Mouse (Mus musculus) megakaryocyte, embryonic 14.5 days (primary cell): ENCODE data around the gene Oxa1l. TPM values are rescaled to one million over a fixed set of nuclear protein-coding genes. Genes with fewer than 3 reads are reported as not detected.
A peak's percentile ranks its signal among the peaks of the same experiment; 100 is the strongest.

ENCODE experiments used
- H3K27me3 ChIP-seq: replicated peaks from 2 replicates; pipeline ENCODE3; 2012; ENCODE audit warnings: inconsistent platforms
- H3K36me3 ChIP-seq: replicated peaks from 2 replicates; pipeline ENCODE3; 2012; ENCODE audit warnings: low read length, inconsistent platforms, mixed read lengths
- H3K4me1 ChIP-seq: 2 replicates; pipeline ENCODE4 v1.6.1; 2012; ENCODE audit warnings: inconsistent platforms
- H3K4me3 ChIP-seq: replicated peaks from 2 replicates; pipeline ENCODE3; 2012; ENCODE audit warnings: moderate library complexity, mild to moderate bottlenecking, inconsistent platforms
- H3K9me3 ChIP-seq: 2 replicates; pipeline ENCODE4 v1.6.1; 2012; ENCODE audit warnings: inconsistent platforms
- FLI1 ChIP-seq: IDR thresholded peaks from 2 replicates; pipeline ENCODE4 v1.6.1; 2012; ENCODE audit warnings: low read length, inconsistent platforms, mixed read lengths
- GATA1 ChIP-seq: IDR thresholded peaks from 3 replicates; pipeline ENCODE4 v1.6.1; 2012; ENCODE audit warnings: mixed read lengths, low read length, inconsistent platforms, borderline replicate concordance
- polyA plus RNA-seq: library from polyadenylated mRNA; stranded (reverse); fragments of >175 nt; gene quantifications from 2 replicates; pipeline ENCODE4 v1.2.3, GENCODE M21; 2012; ENCODE audit warnings: low replicate concordance; ENCODE audit not compliant: insufficient read depth

Oxa1l gene
- polyA plus RNA-seq, 1 experiment: 55.2 TPM

DNA sequence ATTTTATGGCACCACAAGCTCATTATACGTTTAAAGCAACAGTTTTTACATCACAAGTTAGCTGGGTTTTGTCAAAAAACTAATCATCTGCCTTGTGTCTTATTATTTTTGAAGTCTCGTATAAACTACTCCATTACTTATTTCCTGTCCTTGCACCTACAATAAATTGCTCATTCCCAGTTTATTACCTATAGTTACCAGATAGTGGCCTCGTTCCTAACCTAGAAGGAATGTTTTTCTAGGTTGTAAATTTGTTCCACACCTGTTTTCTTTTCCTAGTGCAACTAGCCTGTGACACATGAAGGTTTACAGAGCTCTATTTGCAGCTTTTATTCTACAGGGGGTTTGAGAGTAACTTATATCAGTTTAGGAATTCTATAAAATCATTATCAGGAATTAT lies 41.1 kb downstream of the Oxa1l start:
- H3K9me3 ChIP-seq: no peaks in the 10 kb centered on the region
- no peaks in the 10 kb centered on the region for H3K36me3 ChIP-seq
- no peak overlapping the region for H3K4me3 ChIP-seq
- TF ChIP-seq FLI1: no peak
- TF ChIP-seq GATA1: no peak
- H3K4me1 ChIP-seq: peaks cover 20% of the 10 kb centered on the region
- peaks cover 10% of the 10 kb centered on the region for H3K27me3 ChIP-seq

DNA sequence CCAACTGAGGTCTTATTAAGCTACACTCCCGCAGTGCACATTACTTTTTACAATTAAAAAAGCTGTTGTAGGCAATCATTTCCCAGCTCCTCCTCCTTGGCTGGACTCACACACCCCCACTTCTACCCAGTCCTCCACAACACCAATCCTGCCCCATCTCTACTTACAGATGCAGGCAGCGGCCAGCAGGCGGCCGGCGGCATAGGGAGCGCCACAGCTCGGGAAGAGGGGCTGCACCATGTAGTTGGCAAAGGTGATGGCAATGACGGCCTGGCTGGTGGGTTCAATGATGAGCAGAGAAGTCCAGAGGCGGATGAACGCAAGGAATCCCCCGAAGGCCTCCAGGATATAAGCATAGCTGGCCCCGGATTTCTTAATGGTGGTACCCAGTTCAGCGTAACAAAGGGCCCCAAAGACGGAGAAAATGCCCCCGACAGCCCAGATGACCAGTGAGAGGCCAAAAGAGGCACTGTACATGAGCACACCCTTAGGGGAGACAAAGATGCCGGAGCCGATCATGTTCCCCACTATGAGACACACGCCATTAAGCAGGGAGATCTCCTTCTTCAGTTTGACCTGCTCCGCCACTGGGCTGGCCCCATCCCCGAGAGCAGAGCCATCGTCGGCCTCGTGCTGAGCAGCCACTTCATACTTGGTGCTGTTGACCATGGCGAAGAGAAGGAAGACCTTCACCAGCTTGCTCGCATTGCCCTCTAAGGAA lies 47.9 kb downstream of the Oxa1l start:
- TF ChIP-seq FLI1 (no peak), GATA1 (no peak)
- Histone ChIP-seq H3K4me1 (peaks cover 17% of the 10 kb centered on the region), H3K4me3 (peak overlapping the region; percentile 54), H3K9me3 (no peaks in the 10 kb centered on the region), H3K27me3 (peaks cover 19% of the 10 kb centered on the region), H3K36me3 (no peaks in the 10 kb centered on the region)

DNA sequence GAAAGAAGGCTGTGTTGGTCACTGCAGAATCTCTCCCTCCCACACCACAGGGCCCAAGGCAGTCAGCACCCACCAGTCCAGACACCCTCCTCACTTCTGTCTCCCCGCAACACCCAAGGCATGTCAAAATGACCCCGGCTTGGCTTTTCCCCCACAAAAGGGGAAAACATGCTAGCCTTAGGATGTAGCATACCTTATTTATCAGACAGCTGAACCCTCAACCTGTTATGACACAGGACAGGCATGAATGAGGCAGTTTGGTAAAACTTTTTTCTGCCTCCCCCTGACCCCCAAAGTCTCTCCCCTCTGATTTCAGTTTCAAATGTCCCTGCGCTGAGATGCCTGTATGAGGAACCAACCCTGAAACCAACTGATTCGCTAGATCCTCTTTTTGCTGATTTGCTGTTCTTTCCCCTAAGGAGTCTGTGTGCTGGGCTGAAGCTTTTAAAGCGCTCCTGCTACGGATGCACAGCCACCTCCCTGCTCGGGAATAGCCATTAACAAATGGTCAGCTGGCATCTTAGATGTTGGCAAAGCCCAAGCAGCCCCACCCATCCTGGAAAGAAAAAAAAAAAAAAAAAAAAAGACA lies 48.5 kb downstream of the Oxa1l start:
- H3K27me3 ChIP-seq: peaks cover 19% of the 10 kb centered on the region
- TF ChIP-seq GATA1: no peak
- TF ChIP-seq FLI1: no peak
- no peaks in the 10 kb centered on the region for H3K9me3 ChIP-seq
- peaks cover 24% of the 10 kb centered on the region for H3K4me1 ChIP-seq
- no peaks in the 10 kb centered on the region for H3K36me3 ChIP-seq
- no peak overlapping the region for H3K4me3 ChIP-seq

DNA sequence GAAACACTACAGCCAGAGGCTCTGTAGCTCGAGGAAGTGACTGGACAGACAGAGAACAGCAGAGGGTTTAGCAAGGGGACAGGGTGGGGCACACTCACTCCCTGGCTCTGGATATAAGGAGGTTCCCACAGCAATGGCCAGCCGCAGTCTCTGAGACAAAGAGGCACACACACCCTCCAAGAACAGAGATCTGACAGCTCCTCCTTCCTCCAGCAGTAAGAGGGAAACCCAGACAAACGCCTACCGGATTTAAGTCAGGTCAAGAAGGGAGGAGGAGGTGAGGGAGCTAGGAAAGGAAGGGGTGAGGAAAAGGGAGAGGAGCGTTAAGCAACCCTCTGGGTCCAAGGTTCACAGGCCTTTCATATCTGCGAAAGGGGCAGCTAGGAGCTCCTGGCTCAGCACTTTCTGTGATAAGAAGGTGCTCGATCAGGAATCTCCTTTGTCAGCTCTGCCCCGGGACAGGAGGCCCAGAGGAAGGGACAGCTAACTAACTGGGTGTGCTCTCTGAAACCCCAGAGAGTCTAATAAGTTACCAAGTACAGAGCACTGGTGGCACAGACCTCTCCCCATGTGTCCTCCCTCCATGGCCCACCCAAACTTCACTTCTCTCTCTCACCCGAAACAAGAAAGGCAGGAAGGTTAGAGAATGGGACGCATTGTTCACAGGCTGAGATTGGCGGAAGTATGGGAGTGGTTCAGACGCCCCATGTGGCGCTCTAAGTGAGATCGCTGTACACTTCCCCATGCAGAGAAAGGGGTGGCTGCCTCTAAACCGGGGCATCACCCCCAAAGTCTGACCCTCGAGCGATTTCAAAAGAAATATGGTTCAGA lies 49.6 kb downstream of the Oxa1l start:
- Histone ChIP-seq H3K9me3 (no peaks in the 10 kb centered on the region), H3K4me3 (peak overlapping the region; percentile 26), H3K27me3 (peaks cover 17% of the 10 kb centered on the region), H3K4me1 (peaks cover 25% of the 10 kb centered on the region), H3K36me3 (no peaks in the 10 kb centered on the region)
- TF ChIP-seq FLI1 (no peak), GATA1 (no peak)

DNA sequence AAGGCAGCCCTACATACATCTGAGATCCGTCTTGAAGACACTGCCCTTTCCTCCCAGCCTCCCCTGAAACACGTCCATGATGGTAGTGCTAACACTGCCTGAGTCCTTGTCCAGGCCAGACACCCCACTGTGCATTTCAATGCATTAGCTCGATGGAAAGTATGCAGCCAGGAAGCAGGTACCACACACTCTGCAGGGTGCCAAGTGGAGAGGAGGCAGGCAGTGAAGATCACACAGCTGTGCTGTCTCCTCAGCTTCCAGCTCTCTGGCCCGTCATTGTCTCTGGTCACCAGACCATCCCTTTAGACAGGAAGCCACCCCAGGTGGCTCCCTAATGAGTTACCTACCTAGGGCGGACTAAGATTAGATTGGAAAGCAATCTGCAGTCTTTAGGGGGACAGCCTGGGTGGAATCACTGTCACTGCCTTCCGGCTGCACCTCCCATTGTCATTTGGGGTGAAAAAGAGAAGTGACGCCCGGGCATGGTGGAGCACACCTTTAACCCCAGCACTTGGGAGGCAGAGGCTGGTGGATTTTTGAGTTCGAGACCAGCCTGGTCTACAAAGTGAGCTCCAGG lies 51.5 kb downstream of the Oxa1l start:
- no peaks in the 10 kb centered on the region for H3K9me3 ChIP-seq
- TF ChIP-seq GATA1 (no peak), FLI1 (no peak)
- no peaks in the 10 kb centered on the region for H3K36me3 ChIP-seq

DNA sequence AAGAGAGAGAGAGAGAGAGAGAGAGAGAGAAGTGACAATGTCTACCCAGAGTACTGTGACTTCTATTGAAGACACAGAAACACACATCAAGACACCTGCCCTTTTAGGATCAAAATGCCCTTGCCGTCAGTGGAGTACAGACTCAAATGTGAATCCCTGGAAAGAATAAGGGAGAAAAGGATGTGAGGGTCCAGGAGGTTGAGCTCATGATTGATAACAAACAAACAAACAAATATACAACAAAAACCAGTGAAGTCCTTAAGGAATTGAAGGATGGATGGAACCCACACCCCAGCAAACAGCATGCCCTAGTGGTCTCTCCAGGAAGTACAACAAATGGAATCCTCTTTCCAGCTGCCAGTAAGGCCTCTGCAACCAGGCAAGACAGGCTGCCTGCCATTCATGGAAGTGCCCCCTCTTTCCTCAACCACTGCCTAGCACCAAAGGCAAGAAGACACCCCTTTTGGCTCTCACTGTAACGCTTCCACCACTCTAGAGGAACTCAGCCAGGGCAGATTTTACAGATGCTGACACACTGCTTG lies 52.1 kb downstream of the Oxa1l start:
- TF ChIP-seq FLI1 (no peak), GATA1 (no peak)
- Histone ChIP-seq H3K4me1 (peaks cover 38% of the 10 kb centered on the region), H3K27me3 (peaks cover 14% of the 10 kb centered on the region)

More for the DNA sequence above, 51.5 kb downstream of the Oxa1l start:
- no peak overlapping the region for H3K4me3 ChIP-seq
- H3K27me3 ChIP-seq: peaks cover 14% of the 10 kb centered on the region
- peaks cover 33% of the 10 kb centered on the region for H3K4me1 ChIP-seq

DNA sequence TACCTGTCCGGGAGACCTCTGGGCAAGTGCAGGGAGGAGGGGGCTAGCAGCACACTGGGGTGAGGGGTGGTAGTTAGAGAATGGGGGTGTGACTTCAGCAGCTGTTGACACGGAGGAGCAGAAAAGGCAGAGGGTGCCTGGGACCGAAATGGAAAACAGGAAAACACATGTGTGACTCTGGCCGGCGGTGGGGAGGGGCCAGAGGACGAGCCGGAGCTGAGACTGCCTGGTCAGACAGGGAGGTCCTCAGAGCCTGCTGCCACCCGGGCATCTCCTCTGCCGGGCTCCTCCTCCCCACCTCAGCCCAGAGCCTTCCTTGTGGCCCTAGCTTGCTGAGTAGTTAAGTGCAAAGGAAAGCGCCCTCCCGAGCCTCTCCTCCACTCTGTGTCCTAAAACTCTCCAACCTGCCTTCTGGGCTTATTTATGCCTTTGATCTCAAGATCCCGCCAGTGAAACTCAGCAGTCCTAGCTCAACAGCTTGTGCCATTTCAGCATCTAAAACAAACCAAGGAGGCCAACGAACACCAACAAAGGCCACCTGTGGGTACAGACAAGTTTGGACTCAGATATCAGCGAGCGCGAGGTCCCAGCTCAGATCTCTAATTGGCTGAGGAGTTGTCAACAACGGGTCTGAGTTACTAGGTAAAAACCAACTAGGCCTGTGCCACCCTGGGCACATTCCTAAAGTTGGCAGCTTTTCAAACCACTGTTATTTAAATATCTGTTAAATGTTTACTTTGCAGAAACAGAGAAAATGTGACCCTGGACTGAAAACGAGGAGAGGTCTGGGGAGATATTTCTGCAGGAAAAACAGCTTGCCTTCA lies 53.5 kb downstream of the Oxa1l start:
- Histone ChIP-seq H3K36me3 (no peaks in the 10 kb centered on the region), H3K4me1 (peaks cover 40% of the 10 kb centered on the region), H3K27me3 (peaks cover 7% of the 10 kb centered on the region), H3K9me3 (no peaks in the 10 kb centered on the region), H3K4me3 (peak overlapping the region; percentile 74)
- no peak for TF ChIP-seq FLI1
- no peak for TF ChIP-seq GATA1

More for the DNA sequence above, 52.1 kb downstream of the Oxa1l start:
- peak overlapping the region; percentile 20 for H3K4me3 ChIP-seq
- H3K36me3 ChIP-seq: no peaks in the 10 kb centered on the region
- H3K9me3 ChIP-seq: no peaks in the 10 kb centered on the region

DNA sequence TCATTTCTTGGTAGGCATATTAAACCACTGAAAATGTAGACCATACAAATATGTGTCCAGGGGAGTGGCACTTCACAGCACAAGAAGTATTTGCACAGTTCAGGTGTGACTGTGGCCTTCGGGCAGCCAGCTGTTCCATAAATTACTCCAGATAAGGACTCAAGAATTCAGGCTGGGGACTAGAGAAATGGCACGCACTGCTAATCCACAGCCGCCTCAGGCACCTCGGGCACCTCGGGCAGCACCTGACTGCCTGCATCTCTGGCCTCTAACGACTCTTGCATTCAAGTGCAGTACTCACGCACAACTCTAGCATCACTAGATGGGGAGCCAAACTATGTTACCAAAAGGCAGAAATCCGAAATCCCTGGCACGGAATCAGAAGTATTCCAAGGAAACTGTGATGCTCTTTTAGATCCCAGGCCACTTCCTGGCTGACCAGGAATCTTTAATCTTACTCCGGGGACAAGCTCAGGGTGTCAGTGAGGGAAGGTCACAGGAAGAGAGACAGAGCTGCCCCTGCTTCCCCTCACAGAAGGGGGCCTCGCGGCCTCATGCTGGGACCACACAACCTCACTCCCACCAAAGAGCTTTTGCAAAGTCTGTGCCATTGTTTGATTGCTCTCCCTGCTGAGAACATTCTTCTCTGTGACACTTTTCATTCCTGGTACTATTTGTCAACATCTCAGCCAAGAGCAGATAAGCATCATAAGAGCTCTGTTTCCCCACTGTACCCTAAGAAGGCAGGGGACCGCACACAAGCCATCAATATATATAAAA lies 54.8 kb downstream of the Oxa1l start:
- H3K4me3 ChIP-seq: no peak overlapping the region
- H3K9me3 ChIP-seq: no peaks in the 10 kb centered on the region
- H3K27me3 ChIP-seq: peaks cover under 1% of the 10 kb centered on the region
- H3K4me1 ChIP-seq: peaks cover 31% of the 10 kb centered on the region
- TF ChIP-seq GATA1: no peak
- TF ChIP-seq FLI1: no peak
- H3K36me3 ChIP-seq: no peaks in the 10 kb centered on the region
